Mouse (Mus musculus) spleen, adult 2 months (tissue): ENCODE results near the gene Chd5. TPM values are rescaled to one million over a fixed set of nuclear protein-coding genes. Genes with fewer than 3 reads are reported as not detected.

Source experiments
- DNase-seq, 2 experiments: peaks; one replicate each; pipeline versions ENCODE4 v3.0.0 to v3.0.0-alpha.2; 2012 to 2021; ENCODE audit warnings: low spot score in 2 of 2, low read depth in 1 of 2
- H3K27ac ChIP-seq: fragments of 200-500 bp; 2 replicates; pipeline ENCODE4 v1.5.1; 2012; ENCODE audit warnings: low read length, inconsistent platforms; ENCODE audit not compliant: insufficient read depth
- H3K27me3 ChIP-seq: fragments of 200-500 bp; 2 replicates; pipeline ENCODE4 v1.6.1; 2012; ENCODE audit warnings: mild to moderate bottlenecking, moderate library complexity, low read length, inconsistent platforms; ENCODE audit not compliant: control insufficient read depth, insufficient read depth
- H3K36me3 ChIP-seq: fragments of 200-500 bp; 2 replicates; pipeline ENCODE4 v1.6.1; 2012; ENCODE audit warnings: mild to moderate bottlenecking, low read length, inconsistent platforms; ENCODE audit not compliant: control insufficient read depth, insufficient read depth
- H3K4me1 ChIP-seq: fragments of 200-500 bp; 2 replicates; pipeline ENCODE4 v1.6.1; 2011; ENCODE audit warnings: inconsistent platforms; ENCODE audit not compliant: control insufficient read depth, insufficient read depth, insufficient read length
- H3K4me3 ChIP-seq: fragments of 200-500 bp; 2 replicates; pipeline ENCODE4 v1.5.1; 2011; ENCODE audit warnings: mild to moderate bottlenecking, inconsistent platforms; ENCODE audit not compliant: insufficient read depth, insufficient read length; ENCODE audit errors: extremely low read depth
- CTCF ChIP-seq: fragments of 200-500 bp; IDR thresholded peaks from 2 replicates; pipeline ENCODE4 v1.5.1; 2011; ENCODE audit warnings: mild to moderate bottlenecking, inconsistent platforms; ENCODE audit not compliant: insufficient read depth, insufficient read length, insufficient replicate concordance; ENCODE audit errors: extremely low read depth
- POLR2A ChIP-seq: fragments of 200-500 bp; IDR thresholded peaks from 2 replicates; pipeline ENCODE4 v1.6.1; 2011; ENCODE audit warnings: low read depth, low read length, inconsistent platforms
- WGBS: fragments of 180-500 bp; shearing (Covaris S2); methylation state at CpG from one replicate; pipeline ENCODE4 v1.1.7; 2018; 5-methylcytosine and 5-hydroxymethylcytosine counted together
- polyA plus RNA-seq: library from polyadenylated mRNA; depleted of rRNA; stranded (reverse); fragments of >200 nt; gene quantifications from 2 replicates; pipeline ENCODE4 v1.2.3, GENCODE M21; 2012

The Chd5 gene
- polyA plus RNA-seq, 1 experiment: 0.11 TPM

DNA sequence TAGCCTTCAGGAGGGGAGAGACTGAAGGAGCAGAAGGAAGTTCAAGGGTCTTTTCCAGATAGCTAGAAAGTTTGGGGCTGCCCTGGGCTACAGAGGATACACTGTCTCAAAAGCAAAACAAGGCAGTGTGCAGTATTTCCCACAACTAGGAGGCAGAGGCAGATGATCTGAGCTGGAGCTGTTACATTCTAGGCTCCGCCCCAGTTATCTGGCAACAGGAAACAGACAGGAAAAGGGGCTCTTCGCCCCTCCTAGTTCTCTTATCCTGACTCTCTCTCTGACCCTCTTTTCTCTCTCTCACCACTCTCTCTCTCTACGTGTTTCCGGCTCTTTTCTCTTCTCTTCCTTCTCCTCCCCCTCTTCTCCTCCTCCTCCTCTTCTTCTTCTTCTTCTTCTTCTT lies 42.5 kb upstream of the Chd5 start:
- H3K4me1 ChIP-seq: peaks cover 10% of the 10 kb centered on the region
- no peaks in the 10 kb centered on the region for H3K36me3 ChIP-seq
- no peak overlapping the region for H3K4me3 ChIP-seq
- H3K27me3 ChIP-seq: peaks cover 6% of the 10 kb centered on the region
- TF ChIP-seq CTCF (no peak), POLR2A (no peak)
- no peak for DNase-seq
- no peak overlapping the region for H3K27ac ChIP-seq
- 4% methylated on average over 4 of the region's 4 CpGs for WGBS

DNA sequence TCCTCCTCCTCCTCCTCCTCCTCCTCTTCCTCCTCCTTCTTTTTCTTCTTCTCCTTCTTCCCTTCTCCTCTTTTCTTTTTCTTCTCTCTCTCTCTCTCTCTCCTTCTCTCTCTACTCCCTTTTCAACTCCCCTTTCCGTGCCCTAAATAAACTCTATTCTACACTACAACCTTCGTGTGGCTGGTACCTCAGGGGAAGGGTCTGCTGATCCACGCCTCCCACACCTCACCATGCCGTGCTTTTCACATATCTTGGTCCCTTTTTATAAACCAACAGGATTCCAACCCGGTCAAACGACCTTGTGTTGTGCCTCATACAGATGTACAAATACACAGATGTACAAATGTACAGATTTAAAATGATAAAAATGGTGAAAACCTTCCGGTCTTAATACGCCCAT lies 42.1 kb upstream of the Chd5 start:
- 7% methylated on average over 8 of the region's 8 CpGs for WGBS
- Histone ChIP-seq H3K4me3 (peak overlapping the region; percentile 81), H3K27ac (peak overlapping the region; percentile 86; the same call in 1 of the 2 replicates), H3K27me3 (peaks cover 5% of the 10 kb centered on the region), H3K36me3 (peaks cover 1% of the 10 kb centered on the region; the same call in 1 of the 2 replicates), H3K4me1 (peaks cover 10% of the 10 kb centered on the region)
- DNase-seq: no peak
- no peak for TF ChIP-seq CTCF
- TF ChIP-seq POLR2A: no peak

DNA sequence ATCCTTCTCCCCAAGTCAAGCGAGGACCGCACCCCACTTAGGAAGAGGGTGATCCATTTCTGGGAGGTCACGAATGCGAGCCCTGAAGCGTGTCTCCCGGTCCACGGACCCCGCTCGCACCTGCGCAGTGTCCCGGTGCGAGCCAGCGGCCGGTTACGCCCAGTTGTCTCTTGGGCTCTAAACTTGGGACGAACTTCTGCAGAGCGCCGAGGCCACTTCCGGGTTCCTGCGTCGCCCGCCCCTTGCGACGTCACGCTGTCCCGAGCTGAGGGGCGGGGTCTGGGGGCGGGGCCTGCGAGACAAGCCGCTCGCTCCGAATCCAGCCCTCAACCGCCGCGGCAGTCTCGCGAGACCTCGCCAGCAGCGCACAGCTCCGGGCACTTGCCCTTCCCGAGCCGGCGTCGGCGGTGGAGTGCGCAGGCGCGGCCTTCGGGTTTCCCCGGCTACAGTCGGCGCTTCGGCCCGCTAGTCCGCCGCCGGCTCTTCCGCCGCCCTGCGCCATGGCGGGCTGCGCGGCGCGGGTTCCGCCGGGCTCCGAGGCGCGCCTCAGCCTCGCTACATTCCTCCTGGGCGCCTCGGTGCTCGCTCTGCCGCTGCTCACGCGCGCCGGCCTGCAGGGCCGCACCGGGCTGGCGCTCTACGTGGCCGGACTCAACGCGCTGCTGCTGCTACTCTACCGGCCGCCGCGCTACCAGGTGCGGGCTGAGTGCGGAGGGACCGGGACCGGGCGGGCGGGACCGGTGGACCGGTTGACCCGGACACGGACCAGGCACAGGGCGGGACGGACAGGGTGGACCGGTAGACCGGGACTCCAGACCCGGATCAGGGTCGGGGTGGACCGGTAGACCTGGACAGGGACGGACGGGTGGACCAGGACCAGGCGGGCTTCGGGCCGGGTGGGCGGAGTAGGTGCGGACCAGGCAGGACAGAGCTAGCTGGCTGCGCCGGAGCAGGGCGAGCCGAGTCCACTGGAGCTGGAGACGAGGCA lies 41.3 kb upstream of the Chd5 start, which contains the start of gene Icmt:
Gene Icmt, plus strand, starts transcription at position 354 of the 988 bp plus-strand sequence.
- H3K27ac ChIP-seq: peak within 1 kb of the TSS; percentile 86
- H3K4me3 ChIP-seq: peak within 1 kb of the TSS; percentile 89
- TF ChIP-seq CTCF: no peak
- peak; percentile 87 for TF ChIP-seq POLR2A
- WGBS: under 1% methylated on average over 118 of the region's 119 CpGs
- peak; percentile 97 to 100 for DNase-seq
- H3K36me3 ChIP-seq: peaks cover 4% of the 10 kb centered on the region; the same call in 1 of the 2 replicates
- H3K27me3 ChIP-seq: 0 out of 2 replicates have a peak, but pooled peaks cover 2% of the 10 kb centered on the region
- H3K4me1 ChIP-seq: peaks cover 10% of the 10 kb centered on the region

DNA sequence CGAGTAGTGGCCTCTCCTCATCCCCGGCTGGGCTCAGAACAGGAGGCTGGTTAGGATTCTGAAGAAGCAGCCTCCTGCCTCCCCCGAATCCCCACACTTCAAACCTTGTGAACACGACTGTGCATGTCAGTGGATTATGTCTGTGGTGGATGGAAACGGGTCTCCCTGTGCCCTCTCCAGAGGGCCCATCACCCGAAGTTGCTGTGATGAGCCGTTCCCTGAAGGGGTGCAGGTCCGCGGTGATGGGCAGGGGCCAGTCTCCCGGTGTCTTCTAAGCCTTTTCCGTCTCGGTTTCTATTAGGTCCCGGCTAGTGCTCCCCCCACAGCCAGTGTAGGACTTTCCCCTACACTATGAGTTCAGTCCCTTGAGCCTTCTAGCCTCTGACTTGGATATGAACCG lies 39.6 kb upstream of the Chd5 start:
- no peak for DNase-seq
- H3K27me3 ChIP-seq: no peaks in the 10 kb centered on the region
- H3K4me3 ChIP-seq: no peak overlapping the region
- WGBS: 91% methylated on average over 14 of the region's 14 CpGs
- peaks cover 14% of the 10 kb centered on the region for H3K36me3 ChIP-seq
- H3K27ac ChIP-seq: no peak overlapping the region
- H3K4me1 ChIP-seq: peaks cover 10% of the 10 kb centered on the region
- no peak for TF ChIP-seq CTCF
- no peak for TF ChIP-seq POLR2A

DNA sequence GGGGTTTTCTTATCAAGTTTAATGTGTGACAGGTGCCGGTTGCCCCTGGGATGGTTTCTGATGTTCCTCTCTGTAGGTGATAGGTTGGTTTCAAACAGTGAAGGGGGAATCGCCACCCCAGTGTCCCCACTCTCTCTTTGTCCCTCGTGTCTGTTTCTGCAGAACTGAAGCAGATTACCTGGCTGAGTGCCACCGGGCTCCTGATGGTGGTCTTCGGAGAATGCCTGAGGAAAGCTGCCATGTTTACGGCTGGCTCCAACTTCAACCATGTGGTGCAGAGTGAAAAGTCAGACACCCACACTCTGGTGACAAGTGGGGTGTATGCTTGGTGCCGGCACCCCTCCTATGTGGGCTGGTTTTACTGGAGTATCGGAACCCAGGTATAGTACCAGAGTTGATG lies 38.1 kb upstream of the Chd5 start:
- 89% methylated on average over 8 of the region's 8 CpGs for WGBS
- H3K27me3 ChIP-seq: no peaks in the 10 kb centered on the region
- no peak for DNase-seq

DNA sequence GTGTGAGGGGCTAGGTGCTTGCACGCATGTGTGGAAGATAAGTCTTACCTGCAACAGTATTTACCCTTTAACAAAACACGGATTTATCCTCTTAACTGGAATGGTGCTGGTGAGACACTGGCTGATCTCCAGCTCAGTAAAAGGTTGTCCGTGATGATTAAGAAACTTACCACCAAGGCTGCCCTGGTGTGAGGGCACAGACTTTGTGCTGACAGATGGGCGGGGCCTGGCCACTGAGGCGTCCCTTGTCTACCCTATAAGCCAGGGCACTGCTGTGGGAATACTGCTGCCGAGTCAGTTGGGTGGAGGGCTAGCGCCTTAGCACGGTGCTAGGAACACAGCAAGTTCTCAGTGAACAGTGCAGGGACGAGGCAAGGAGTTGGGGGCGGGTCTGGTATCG lies 36.4 kb upstream of the Chd5 start:
- Histone ChIP-seq H3K4me3 (no peak overlapping the region), H3K27ac (no peak overlapping the region), H3K27me3 (no peaks in the 10 kb centered on the region), H3K4me1 (peaks cover 8% of the 10 kb centered on the region), H3K36me3 (peaks cover 21% of the 10 kb centered on the region)
- no peak for DNase-seq
- 88% methylated on average over 11 of the region's 11 CpGs for WGBS
- TF ChIP-seq POLR2A (no peak), CTCF (no peak)

More for the DNA sequence above, 38.1 kb upstream of the Chd5 start:
- H3K4me1 ChIP-seq: peaks cover 10% of the 10 kb centered on the region
- no peak overlapping the region for H3K27ac ChIP-seq
- peaks cover 21% of the 10 kb centered on the region for H3K36me3 ChIP-seq
- TF ChIP-seq CTCF (no peak), POLR2A (no peak)
- H3K4me3 ChIP-seq: no peak overlapping the region
